Mouse (Mus musculus): ENCODE results near the gene Gtf2h5. TPM values are rescaled to one million over a fixed set of nuclear protein-coding genes. Genes with fewer than 3 reads are reported as not detected.

Gene Gtf2h5
- polyA plus RNA-seq, 1 experiment: 88.8 TPM

GRCm38 (mm10) chr17:6113653-6114052 lies 34.1 kb downstream of the Gtf2h5 start:
- TF ChIP-seq CTCF (IDR thresholded peaks at IDR 0.05; ENCODE audit: borderline replicate concordance, extremely low read depth, insufficient read depth, insufficient read length) (no peak), POLR2A (IDR thresholded peaks at IDR 0.05; ENCODE audit: borderline replicate concordance, extremely low read depth, insufficient read depth, insufficient read length, poor library complexity, severe bottlenecking) (no peak)
- DNase-seq (ENCODE audit: low read depth): no peak

DNA sequence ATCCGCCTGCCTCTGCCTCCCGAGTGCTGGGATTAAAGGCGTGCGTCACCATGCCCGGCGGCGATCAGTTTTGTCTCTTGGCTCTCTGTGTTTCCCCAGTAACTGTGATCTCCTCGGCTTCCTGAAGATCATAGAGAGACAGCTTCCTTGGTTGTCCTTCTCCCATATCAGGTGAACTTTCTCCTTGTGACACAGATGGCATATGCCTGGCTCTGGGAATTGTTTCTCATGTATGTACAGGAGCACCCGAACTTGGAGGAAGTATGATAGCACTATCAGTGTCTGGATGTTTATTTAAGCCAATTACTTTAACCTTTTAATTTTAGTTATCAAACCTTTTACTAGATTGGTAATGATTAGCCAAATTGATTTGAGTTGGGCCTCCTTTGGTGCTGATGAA lies 35.5 kb downstream of the Gtf2h5 start:
- TF ChIP-seq POLR2A (IDR thresholded peaks at IDR 0.05; ENCODE audit: borderline replicate concordance, extremely low read depth, insufficient read depth, insufficient read length, poor library complexity, severe bottlenecking): no peak
- TF ChIP-seq CTCF (IDR thresholded peaks at IDR 0.05; ENCODE audit: borderline replicate concordance, extremely low read depth, insufficient read depth, insufficient read length): no peak
- no peak for DNase-seq (ENCODE audit: low read depth)

DNA sequence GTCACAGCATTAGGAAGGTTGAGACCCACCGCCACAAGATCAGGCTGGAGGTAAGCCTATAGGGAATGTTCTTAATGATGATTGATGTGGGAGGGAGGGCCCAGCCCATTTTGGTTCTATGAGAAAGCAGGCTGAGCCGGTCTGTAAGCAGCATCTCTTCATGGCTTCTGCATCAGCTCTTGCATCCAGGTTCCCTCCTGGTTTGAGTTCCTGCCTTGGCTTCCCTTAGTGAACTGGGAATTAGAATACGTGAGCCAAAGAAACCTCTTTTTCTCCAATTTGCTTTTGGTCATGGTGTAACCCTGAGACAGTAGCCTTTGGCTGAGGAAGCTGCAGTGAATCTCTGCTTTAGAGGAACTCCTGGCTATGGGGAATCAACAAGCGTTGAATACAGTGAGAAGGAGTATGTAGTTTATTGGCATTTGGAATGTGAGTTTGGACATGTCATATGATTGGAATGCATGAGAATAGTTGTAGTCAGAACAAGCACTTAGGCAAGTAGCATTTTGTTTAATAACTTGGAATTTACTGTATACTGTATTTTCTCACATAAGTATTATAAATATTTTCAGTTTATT lies 37.7 kb downstream of the Gtf2h5 start:
- no peak for DNase-seq (ENCODE audit: low read depth)
- no peak for TF ChIP-seq POLR2A (IDR thresholded peaks at IDR 0.05; ENCODE audit: borderline replicate concordance, extremely low read depth, insufficient read depth, insufficient read length, poor library complexity, severe bottlenecking)
- TF ChIP-seq CTCF (IDR thresholded peaks at IDR 0.05; ENCODE audit: borderline replicate concordance, extremely low read depth, insufficient read depth, insufficient read length): no peak

DNA sequence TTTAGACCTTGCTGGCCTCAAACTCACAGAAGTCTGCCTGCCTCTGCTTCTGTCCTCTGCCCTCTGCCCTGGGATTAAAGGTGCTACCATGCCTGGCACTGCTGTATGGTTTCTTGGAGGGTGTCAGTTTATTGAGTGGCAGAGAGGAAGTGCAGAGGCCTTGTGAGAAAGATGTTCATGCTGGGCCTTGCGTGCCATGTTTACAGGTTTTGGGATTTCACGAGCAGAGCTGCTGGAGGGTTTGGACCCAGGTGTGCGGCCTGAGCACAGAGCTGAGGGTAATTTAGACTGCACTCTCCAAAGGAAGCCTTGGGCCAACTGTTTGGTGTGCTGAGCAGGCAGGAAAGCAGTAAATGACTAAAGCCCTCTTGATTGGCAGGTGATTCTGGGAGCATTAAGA lies 38.3 kb downstream of the Gtf2h5 start:
- TF ChIP-seq CTCF (IDR thresholded peaks at IDR 0.05; ENCODE audit: borderline replicate concordance, extremely low read depth, insufficient read depth, insufficient read length): no peak
- TF ChIP-seq POLR2A (IDR thresholded peaks at IDR 0.05; ENCODE audit: borderline replicate concordance, extremely low read depth, insufficient read depth, insufficient read length, poor library complexity, severe bottlenecking): no peak
- no peak for DNase-seq (ENCODE audit: low read depth)

- DNase-seq (ENCODE audit: low read depth): no peak
Observed at GRCm38 (mm10) chr17:6118861-6119260, 39.3 kb downstream of the Gtf2h5 start.

DNA sequence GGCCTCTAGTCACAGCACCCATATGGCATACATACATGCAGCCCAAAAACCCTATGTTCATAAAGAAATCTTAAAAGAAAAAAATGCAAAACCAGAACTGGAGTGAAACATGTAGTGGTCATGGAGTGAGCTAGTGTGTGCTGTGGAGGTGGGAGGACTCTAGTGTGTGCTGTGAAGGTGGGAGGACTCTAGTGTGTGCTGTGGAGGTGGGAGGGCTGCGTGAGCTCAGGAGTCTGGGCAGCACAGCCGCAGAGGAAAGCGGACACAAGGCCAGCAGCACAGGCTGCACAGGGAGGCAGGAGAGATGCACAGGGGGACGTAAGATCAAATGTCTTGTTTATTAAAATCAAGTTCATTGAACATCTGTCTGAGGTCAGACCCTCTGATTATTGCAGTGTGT lies 44.2 kb downstream of the Gtf2h5 start:
- no peak for DNase-seq (ENCODE audit: low read depth)
- TF ChIP-seq POLR2A (IDR thresholded peaks at IDR 0.05; ENCODE audit: borderline replicate concordance, extremely low read depth, insufficient read depth, insufficient read length, poor library complexity, severe bottlenecking) (no peak), CTCF (IDR thresholded peaks at IDR 0.05; ENCODE audit: borderline replicate concordance, extremely low read depth, insufficient read depth, insufficient read length) (no peak)

More at GRCm38 (mm10) chr17:6118861-6119260, 39.3 kb downstream of the Gtf2h5 start:
- TF ChIP-seq POLR2A (IDR thresholded peaks at IDR 0.05; ENCODE audit: borderline replicate concordance, extremely low read depth, insufficient read depth, insufficient read length, poor library complexity, severe bottlenecking) (no peak), CTCF (IDR thresholded peaks at IDR 0.05; ENCODE audit: borderline replicate concordance, extremely low read depth, insufficient read depth, insufficient read length) (no peak)

DNA sequence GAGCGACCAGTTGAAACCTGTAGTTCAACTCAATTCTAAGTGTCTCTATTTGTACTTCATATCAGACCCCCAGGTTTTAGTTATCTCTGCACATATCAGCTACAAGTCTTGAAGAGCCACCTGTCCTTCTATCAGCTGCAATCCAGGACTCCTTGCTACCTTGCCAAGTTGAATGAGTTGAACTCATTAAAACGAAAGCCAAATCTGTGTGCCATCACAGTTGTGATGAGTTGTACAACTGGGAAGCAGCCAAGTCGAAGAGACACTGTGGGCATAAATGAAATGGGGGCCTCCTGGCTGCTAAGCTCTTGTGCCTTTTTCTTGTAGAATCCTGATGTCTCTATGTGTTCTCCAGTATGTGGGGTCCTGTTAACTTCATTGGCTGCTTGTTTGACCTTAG lies 45.9 kb downstream of the Gtf2h5 start:
- DNase-seq (ENCODE audit: low read depth): no peak
- TF ChIP-seq POLR2A (IDR thresholded peaks at IDR 0.05; ENCODE audit: borderline replicate concordance, extremely low read depth, insufficient read depth, insufficient read length, poor library complexity, severe bottlenecking): no peak
- TF ChIP-seq CTCF (IDR thresholded peaks at IDR 0.05; ENCODE audit: borderline replicate concordance, extremely low read depth, insufficient read depth, insufficient read length): no peak

DNA sequence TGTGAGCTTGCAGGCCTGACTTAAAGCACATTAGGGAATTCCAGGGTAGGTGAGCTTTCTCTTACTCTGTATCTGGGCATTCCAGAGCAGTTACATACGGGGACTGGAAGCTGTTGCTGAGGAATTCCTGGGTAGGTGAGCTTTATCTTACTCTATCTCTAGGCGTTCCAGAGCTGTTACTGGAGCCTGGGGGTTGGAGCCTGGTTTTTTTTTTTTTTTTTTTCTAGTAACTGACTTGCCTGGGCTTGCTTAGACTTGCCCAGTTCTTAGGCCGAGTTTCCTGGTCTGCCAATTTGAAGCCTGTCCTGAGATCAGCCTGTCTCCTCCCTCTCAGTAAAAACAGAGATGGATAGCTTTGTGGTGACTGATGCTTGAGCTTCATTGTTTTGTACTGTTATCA lies 48.5 kb downstream of the Gtf2h5 start:
- no peak for DNase-seq (ENCODE audit: low read depth)
- no peak for TF ChIP-seq POLR2A (IDR thresholded peaks at IDR 0.05; ENCODE audit: borderline replicate concordance, extremely low read depth, insufficient read depth, insufficient read length, poor library complexity, severe bottlenecking)
- no peak for TF ChIP-seq CTCF (IDR thresholded peaks at IDR 0.05; ENCODE audit: borderline replicate concordance, extremely low read depth, insufficient read depth, insufficient read length)

- DNase-seq (ENCODE audit: low read depth): peak; percentile 53
- TF ChIP-seq POLR2A (IDR thresholded peaks at IDR 0.05; ENCODE audit: borderline replicate concordance, extremely low read depth, insufficient read depth, insufficient read length, poor library complexity, severe bottlenecking): no peak
- TF ChIP-seq CTCF (IDR thresholded peaks at IDR 0.05; ENCODE audit: borderline replicate concordance, extremely low read depth, insufficient read depth, insufficient read length): no peak
Observed at GRCm38 (mm10) chr17:6129361-6129760, 49.8 kb downstream of the Gtf2h5 start.

DNA sequence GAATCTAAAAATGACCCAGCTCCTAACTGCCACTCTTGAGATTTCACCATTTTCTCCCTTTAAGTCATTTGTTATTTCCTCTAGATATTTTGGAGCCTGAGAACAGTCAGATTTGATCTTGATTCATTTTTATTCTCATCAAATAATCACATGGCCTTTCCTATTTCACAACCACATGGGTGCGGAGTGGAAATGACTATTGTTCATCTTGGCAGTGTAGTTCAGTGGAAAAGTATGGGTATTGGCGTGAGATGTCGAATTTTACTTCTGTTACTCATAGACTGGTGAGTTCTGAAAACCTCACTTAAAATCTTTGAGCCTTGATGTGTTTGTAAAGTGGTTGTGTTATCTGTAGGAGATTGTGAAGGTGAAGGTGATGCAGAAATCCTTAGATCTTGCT lies 51.5 kb downstream of the Gtf2h5 start:
- TF ChIP-seq POLR2A (IDR thresholded peaks at IDR 0.05; ENCODE audit: borderline replicate concordance, extremely low read depth, insufficient read depth, insufficient read length, poor library complexity, severe bottlenecking) (no peak), CTCF (IDR thresholded peaks at IDR 0.05; ENCODE audit: borderline replicate concordance, extremely low read depth, insufficient read depth, insufficient read length) (no peak)
- no peak for DNase-seq (ENCODE audit: low read depth)

Other genes starting within 250 kb of the Gtf2h5 start
- gene Snx9, start 238.5 kb upstream of the Gtf2h5 start, polyA plus RNA-seq (2012; rRNA removed): 8.8 and 11.5 TPM in 2 replicates
- gene Synj2, start 138.5 kb upstream of the Gtf2h5 start, polyA plus RNA-seq (2012; rRNA removed): 0.81 and 1.6 TPM in 2 replicates
- gene Serac1, start within 50 bp of the Gtf2h5 start, polyA plus RNA-seq (2012; rRNA removed): 25.6 and 27.3 TPM in 2 replicates
- 140 and 178 TPM in 2 replicates for gene Tulp4, start 26.7 kb downstream of the Gtf2h5 start, polyA plus RNA-seq (2012; rRNA removed)
- gene Tmem181a, start 177.1 kb downstream of the Gtf2h5 start, polyA plus RNA-seq (2012; rRNA removed): 32.2 and 38.8 TPM in 2 replicates
- gene Dynlt1a, start 237.7 kb downstream of the Gtf2h5 start, polyA plus RNA-seq (2012; rRNA removed): 48.2 and 50.8 TPM in 2 replicates